In the genomic region with DNA sequence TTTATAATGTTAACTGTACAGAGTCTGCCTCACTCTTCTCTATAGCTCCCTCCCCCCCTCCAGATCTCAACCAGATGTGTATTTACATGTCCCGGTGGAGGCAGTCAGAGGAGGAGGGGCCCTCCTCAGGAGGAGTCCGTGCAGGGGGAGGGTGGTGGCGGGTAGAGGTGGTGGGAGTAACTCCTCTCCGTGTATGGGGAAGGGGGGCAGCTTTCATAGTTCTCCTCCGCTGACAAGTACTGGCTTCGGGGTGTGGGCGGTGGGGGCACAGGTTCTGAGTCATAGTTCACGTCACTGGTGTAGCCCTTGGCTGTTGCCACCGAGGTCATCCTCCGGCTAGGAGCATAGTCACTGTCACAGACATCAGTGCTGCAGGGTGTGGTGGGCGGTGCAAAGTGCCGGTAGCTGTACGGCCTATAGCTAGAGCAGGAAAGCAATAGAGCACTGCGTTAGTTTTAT, we compare ENCODE assay signal across 8 mouse cellular contexts. TPM values are rescaled to one million over a fixed set of nuclear protein-coding genes. Genes with fewer than 3 reads are reported as not detected.
DNase-seq lines count a peak whose midpoint lies in the region; ATAC-seq and TF ChIP-seq lines count a peak whose summit lies in the region.

No protein-coding gene starts in this region.

- no peak overlapping the region for H3K9ac ChIP-seq in kidney, postnatal 0 days (ENCODE audit: low read depth, low read length)
- H3K9ac ChIP-seq in stomach, embryonic 15.5 days: no peak overlapping the region

- H3K36me3 ChIP-seq in kidney, postnatal 0 days (ENCODE audit: insufficient read depth, low read length): peaks cover 48% of the 10 kb centered on the region
- peaks cover 82% of the 10 kb centered on the region for H3K36me3 ChIP-seq in limb, embryonic 10.5 days
- H3K36me3 ChIP-seq in stomach, embryonic 15.5 days: peaks cover 31% of the 10 kb centered on the region

- no peak overlapping the region for H3K4me2 ChIP-seq in kidney, postnatal 0 days (ENCODE audit: low read length)
- no peak overlapping the region for H3K4me2 ChIP-seq in stomach, embryonic 15.5 days

- no peak overlapping the region for H3K4me3 ChIP-seq in kidney, postnatal 0 days (replicated peaks; ENCODE audit: low read depth, low read length)
- no peak overlapping the region for H3K4me3 ChIP-seq in embryonic fibroblast, embryonic 13.5 days (ENCODE audit: insufficient read depth, low read length)
- H3K4me3 ChIP-seq in limb, embryonic 10.5 days: no peak overlapping the region
- no peak overlapping the region for H3K4me3 ChIP-seq in stomach, embryonic 15.5 days (replicated peaks)

- no peak for TF ChIP-seq CTCF in kidney, postnatal 0 days (IDR thresholded peaks at IDR 0.05; ENCODE audit: low read depth)
- no peak for TF ChIP-seq CTCF in embryonic fibroblast, embryonic 13.5 days (IDR thresholded peaks at IDR 0.05; ENCODE audit: borderline replicate concordance, insufficient read depth, low read length)

- no peak overlapping the region for H3K27ac ChIP-seq in kidney, postnatal 0 days
- peak overlapping the region; percentile 32 for H3K27ac ChIP-seq in embryonic fibroblast, embryonic 13.5 days (ENCODE audit: insufficient read depth, low read length)
- H3K27ac ChIP-seq in limb, embryonic 10.5 days: no peak overlapping the region; the same call in 1 of the 2 replicates
- 0 out of 2 replicates have a peak overlapping the region, but pooled peaks have one; percentile 31 for H3K27ac ChIP-seq in stomach, embryonic 15.5 days

- DNase-seq in kidney, postnatal 0 days (ENCODE audit: low spot score): peak; percentile 60
- DNase-seq in kidney, adult 9 months: no peak
- DNase-seq in NIH3T3 (ENCODE audit: low read depth): peak; percentile 68
- peak; percentile 46 for DNase-seq in limb, embryonic 10.5 days (ENCODE audit: low spot score)
- no peak for DNase-seq in cerebellum, postnatal 4 days (ENCODE audit: low spot score in 2 of 2)

- WGBS in kidney, postnatal 0 days: 25% methylated on average over 14 of the region's 14 CpGs
- WGBS in limb, embryonic 10.5 days: 73% methylated on average over 14 of the region's 14 CpGs
- WGBS in stomach, embryonic 15.5 days: 45% methylated on average over 14 of the region's 14 CpGs

- ATAC-seq in kidney, postnatal 0 days (replicated peaks; ENCODE audit: low FRiP score, low read depth): peak; percentile 79
- ATAC-seq in stomach, embryonic 15.5 days (ENCODE audit: insufficient read depth, low FRiP score, low read depth): peak; percentile 44; the same call in 1 of the 2 replicates
- no peak for ATAC-seq in megakaryocyte progenitor cell, adult 5-6 weeks (replicated peaks; ENCODE audit: poor library complexity)

- no peaks in the 10 kb centered on the region for H3K4me1 ChIP-seq in kidney, postnatal 0 days (replicated peaks; ENCODE audit: insufficient read depth, low read length)
- 0 out of 2 replicates have a peak, but pooled peaks cover 4% of the 10 kb centered on the region for H3K4me1 ChIP-seq in embryonic fibroblast, embryonic 13.5 days (ENCODE audit: control insufficient read depth, insufficient read depth, low read length)
- peaks cover 9% of the 10 kb centered on the region for H3K4me1 ChIP-seq in limb, embryonic 10.5 days
- H3K4me1 ChIP-seq in stomach, embryonic 15.5 days: peaks cover 5% of the 10 kb centered on the region

- H3K9me3 ChIP-seq in kidney, postnatal 0 days (replicated peaks; ENCODE audit: low read length): no peaks in the 10 kb centered on the region
- no peaks in the 10 kb centered on the region for H3K9me3 ChIP-seq in limb, embryonic 10.5 days (replicated peaks)
- no peaks in the 10 kb centered on the region for H3K9me3 ChIP-seq in stomach, embryonic 15.5 days

- TF ChIP-seq POLR2A in embryonic fibroblast, embryonic 13.5 days (IDR thresholded peaks at IDR 0.05; ENCODE audit: low read depth, low read length): no peak

- H3K27me3 ChIP-seq in kidney, postnatal 0 days (ENCODE audit: insufficient read depth, low read length): no peaks in the 10 kb centered on the region
- no peaks in the 10 kb centered on the region for H3K27me3 ChIP-seq in limb, embryonic 10.5 days (ENCODE audit: low read depth, poor library complexity, severe bottlenecking)
- H3K27me3 ChIP-seq in stomach, embryonic 15.5 days (replicated peaks): no peaks in the 10 kb centered on the region

RNA-seq across cellular contexts. Expression of a gene that starts 54.6 kb away (rescaled TPM):
- 9.3 and 10.2 TPM in 2 replicates for polyA plus RNA-seq in kidney, postnatal 0 days (2015; fragmentation: Nextera tagmentation; extraction: Ambion mirVana)
- not detected in 2 replicates for polyA plus RNA-seq in embryonic fibroblast, embryonic 13.5 days (2011; ENCODE audit: insufficient read length, low read depth, missing spikeins)
- 0.15 and 0.49 TPM in 2 replicates for polyA plus RNA-seq in limb, embryonic 10.5 days (2016; fragmentation: Nextera tagmentation; extraction: Ambion mirVana)
- polyA plus RNA-seq in stomach, embryonic 15.5 days (2015; fragmentation: Nextera tagmentation; extraction: Ambion mirVana): 12.0 and 13.1 TPM in 2 replicates
- total RNA-seq in megakaryocyte progenitor cell, adult 5-6 weeks (2015): 1.3 and 1.4 TPM in 2 replicates
- 1.3 and 1.6 TPM in 2 replicates for total RNA-seq in megakaryocyte progenitor cell, adult 5-6 weeks (2017)

Comparison
In these comparisons a context has a peak if more than half of its experiments do, and no peak if none do; other contexts are left out.
1. DNase-seq: peak in kidney, postnatal 0 days (single experiment), NIH3T3 (single experiment) and limb, embryonic 10.5 days (single experiment); none in kidney, adult 9 months (single experiment) and cerebellum, postnatal 4 days (0 of 2).
2. H3K27ac ChIP-seq: peak in embryonic fibroblast, embryonic 13.5 days (single experiment) and stomach, embryonic 15.5 days (single experiment); none in kidney, postnatal 0 days (single experiment) and limb, embryonic 10.5 days (single experiment).